Mouse (Mus musculus): ENCODE measurements at regions not wholly inside any gene's neighbourhood (a gene's known extent, or its start where the extent isn't known, plus 50 kb on each side); places are given as distances from the start of the nearest gene placed in this dataset.

- TF ChIP-seq CTCF (IDR thresholded peaks at IDR 0.05) (no peak), EP300 (IDR thresholded peaks at IDR 0.05) (no peak)
Measured at GRCm38 (mm10) chr1:39096726-39097125, 96.8 kb upstream of the Npas2 start.

Data from lung, postnatal 0 days (tissue).